Mouse (Mus musculus) forebrain, embryonic 14.5 days (tissue): ENCODE results near the gene Tmem151a. TPM values are rescaled to one million over a fixed set of nuclear protein-coding genes. Genes with fewer than 3 reads are reported as not detected.

Experiments used
- ATAC-seq: fragments of 200-750 bp; cut with Nextera tagmentation; 2 replicates; pipeline ENCODE4 v1.8.0; 2017; ENCODE audit warnings: mild to moderate bottlenecking, moderate library complexity
- DNase-seq: peaks from one replicate; pipeline ENCODE4 v3.0.0-alpha.2; 2015; ENCODE audit warnings: low spot score
- H3K27ac ChIP-seq: fragments of 300-500 bp; sonication (generic); 2 replicates; pipeline ENCODE4 v1.5.1; 2014; ENCODE audit warnings: low read depth, mild to moderate bottlenecking, control low read depth, low read length, moderate library complexity
- H3K27me3 ChIP-seq: fragments of 300-500 bp; sonication (generic); replicated peaks from 2 replicates; pipeline ENCODE4 v1.6.1; 2014; ENCODE audit warnings: low read length, control low read depth, mixed read lengths; ENCODE audit not compliant: control insufficient read depth, insufficient read depth
- H3K36me3 ChIP-seq: fragments of 300-500 bp; sonication (generic); 2 replicates; pipeline ENCODE4 v1.6.1; 2014; ENCODE audit warnings: low read length, control low read depth; ENCODE audit not compliant: control insufficient read depth, insufficient read depth
- H3K4me1 ChIP-seq: fragments of 300-500 bp; sonication (generic); 2 replicates; pipeline ENCODE4 v1.6.1; 2014; ENCODE audit warnings: antibody characterized with exemption, low read length, control low read depth; ENCODE audit not compliant: control insufficient read depth, insufficient read depth
- H3K4me2 ChIP-seq: fragments of 300-500 bp; sonication (generic); 2 replicates; pipeline ENCODE4 v1.6.1; 2014; ENCODE audit warnings: mild to moderate bottlenecking, control low read depth, low read length
- H3K4me3 ChIP-seq: fragments of 300-500 bp; sonication (generic); 2 replicates; pipeline ENCODE4 v1.5.1; 2014; ENCODE audit warnings: low read depth, low read length, control low read depth
- H3K9ac ChIP-seq: fragments of 300-500 bp; sonication (generic); 2 replicates; pipeline ENCODE4 v1.6.1; 2014; ENCODE audit warnings: mild to moderate bottlenecking, low read length, control low read depth, moderate library complexity
- H3K9me3 ChIP-seq: fragments of 300-500 bp; sonication (generic); replicated peaks from 2 replicates; pipeline ENCODE4 v1.6.1; 2016; ENCODE audit warnings: low read length, control low read depth, mixed read lengths; ENCODE audit not compliant: control insufficient read depth
- WGBS: fragments of 180-500 bp; shearing (Covaris S2); extraction: QIAGEN DNeasy Blood & Tissue Kit; methylation state at CpG from one replicate; pipeline ENCODE4 v1.1.7; 2014; 5-methylcytosine and 5-hydroxymethylcytosine counted together
- polyA plus RNA-seq: library from polyadenylated mRNA; unstranded; fragments of >200 nt; fragmentation: Nextera tagmentation; extraction: Ambion mirVana; gene quantifications from 2 replicates; pipeline ENCODE4 v1.2.1, GENCODE M21; 2014

Gene Tmem151a
- polyA plus RNA-seq: 5.4 and 7.5 TPM in 2 replicates

GRCm38 (mm10) chr19:5085145-5085863 lies at the start of gene Tmem151a:
Gene Tmem151a, minus strand, starts transcription at chr19:5085531.
- Histone ChIP-seq H3K9me3 (no peaks in the 10 kb centered on the region), H3K4me2 (peak within 1 kb of the TSS; percentile 79), H3K4me1 (peaks cover 16% of the 10 kb centered on the region), H3K9ac (peak within 1 kb of the TSS; percentile 63), H3K27me3 (peaks cover 56% of the 10 kb centered on the region), H3K27ac (no peak within 1 kb of the TSS), H3K4me3 (peak within 1 kb of the TSS; percentile 46), H3K36me3 (peaks cover 1% of the 10 kb centered on the region)
- DNase-seq: no peak
- 1% methylated on average over 66 of the region's 69 CpGs for WGBS
- ATAC-seq: no peak

- H3K4me3 ChIP-seq: no peak overlapping the region
- H3K36me3 ChIP-seq: peaks cover 23% of the 10 kb centered on the region
- H3K4me1 ChIP-seq: no peaks in the 10 kb centered on the region
- no peak overlapping the region for H3K4me2 ChIP-seq
- no peak overlapping the region for H3K27ac ChIP-seq
- ATAC-seq (no peak), DNase-seq (no peak)
- H3K9ac ChIP-seq: no peak overlapping the region
- no peaks in the 10 kb centered on the region for H3K9me3 ChIP-seq
- no peaks in the 10 kb centered on the region for H3K27me3 ChIP-seq
- WGBS: 84% methylated on average over 4 of the region's 4 CpGs
Observed at GRCm38 (mm10) chr19:5131237-5131636, 45.9 kb upstream of the Tmem151a start.

DNA sequence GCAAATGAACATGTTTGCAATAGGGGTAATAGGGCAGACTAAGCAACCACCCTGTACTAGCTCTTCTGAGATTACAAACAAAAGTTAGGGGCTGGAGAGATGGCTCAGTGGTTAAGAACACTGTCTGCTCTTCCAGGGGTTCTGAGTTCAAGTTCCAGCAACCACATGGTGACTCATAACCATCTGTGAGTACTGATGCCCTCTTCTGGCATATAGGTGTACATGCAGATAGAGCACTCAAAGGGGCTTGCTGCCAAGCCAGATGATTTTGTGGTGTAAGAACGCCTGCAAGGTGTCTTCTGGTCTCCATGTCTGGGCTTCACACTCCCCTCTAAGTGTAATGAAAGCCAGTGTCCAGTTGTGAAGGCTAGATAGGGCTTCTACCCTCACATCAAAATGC lies 44.4 kb upstream of the Tmem151a start:
- H3K27me3 ChIP-seq: no peaks in the 10 kb centered on the region
- H3K9me3 ChIP-seq: no peaks in the 10 kb centered on the region
- no peak overlapping the region for H3K4me3 ChIP-seq
- DNase-seq: peak; percentile 22
- no peak overlapping the region for H3K9ac ChIP-seq
- no peak for ATAC-seq
- WGBS: 41% methylated on average over 1 of the region's 1 CpGs
- H3K36me3 ChIP-seq: peaks cover 13% of the 10 kb centered on the region
- H3K4me1 ChIP-seq: no peaks in the 10 kb centered on the region
- H3K27ac ChIP-seq: no peak overlapping the region
- no peak overlapping the region for H3K4me2 ChIP-seq

DNA sequence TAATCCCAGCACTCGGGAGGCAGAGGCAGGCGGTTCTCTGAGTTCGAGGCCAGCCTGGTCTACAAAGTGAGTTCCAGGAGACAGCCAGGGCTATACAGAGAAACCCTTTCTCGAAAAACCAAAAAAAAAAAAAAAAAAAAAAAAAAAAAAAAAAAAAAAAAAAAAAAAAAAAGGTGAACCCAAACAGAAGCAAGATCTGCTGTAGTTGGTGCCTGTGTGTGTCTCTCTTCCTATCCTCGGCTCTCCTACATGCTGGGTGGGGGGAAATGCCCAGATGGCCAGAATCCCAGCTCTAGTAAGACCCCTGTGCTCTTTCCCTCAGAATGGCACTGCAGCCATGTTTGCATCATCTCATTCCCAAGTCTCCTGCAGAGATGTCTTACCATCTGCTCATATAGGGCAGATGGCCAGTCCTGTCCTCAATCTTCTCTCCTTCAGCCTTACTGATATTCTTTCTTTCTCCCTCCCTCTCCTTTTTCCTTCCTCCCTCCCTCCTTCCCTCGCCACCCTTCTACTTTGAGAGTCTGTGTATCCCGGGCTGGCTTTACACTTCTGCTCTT lies 38.8 kb upstream of the Tmem151a start:
- ATAC-seq: no peak
- H3K9ac ChIP-seq: no peak overlapping the region
- WGBS: 81% methylated on average over 7 of the region's 7 CpGs
- H3K4me3 ChIP-seq: no peak overlapping the region
- no peak overlapping the region for H3K4me2 ChIP-seq
- no peaks in the 10 kb centered on the region for H3K27me3 ChIP-seq
- no peaks in the 10 kb centered on the region for H3K36me3 ChIP-seq
- H3K4me1 ChIP-seq: no peaks in the 10 kb centered on the region
- H3K27ac ChIP-seq: no peak overlapping the region
- no peaks in the 10 kb centered on the region for H3K9me3 ChIP-seq
- no peak for DNase-seq

DNA sequence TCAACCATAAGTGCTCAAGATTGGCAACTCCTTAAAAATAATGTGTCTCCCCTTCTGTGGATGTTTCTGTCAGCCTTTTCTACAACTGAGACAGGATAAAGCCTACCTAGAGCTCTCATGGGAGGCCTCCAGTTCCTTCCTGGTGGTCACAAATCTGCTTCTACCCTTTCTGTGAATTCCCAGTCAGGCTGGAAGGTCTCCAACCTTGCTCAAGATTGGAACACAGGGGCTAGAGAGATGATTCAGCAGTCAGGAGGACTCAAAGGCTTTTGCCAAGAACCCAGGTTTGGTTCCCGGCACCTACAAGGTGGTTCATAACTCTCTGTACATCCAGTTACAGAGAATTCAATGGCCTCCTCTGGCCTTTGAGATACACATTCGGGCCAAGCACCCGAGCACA lies 37.9 kb upstream of the Tmem151a start:
- ATAC-seq (no peak), DNase-seq (no peak)
- Histone ChIP-seq H3K27me3 (no peaks in the 10 kb centered on the region), H3K9me3 (no peaks in the 10 kb centered on the region), H3K9ac (no peak overlapping the region), H3K36me3 (no peaks in the 10 kb centered on the region), H3K4me1 (0 out of 2 replicates have a peak, but pooled peaks cover 3% of the 10 kb centered on the region), H3K4me3 (no peak overlapping the region), H3K27ac (no peak overlapping the region), H3K4me2 (no peak overlapping the region)
- WGBS: 86% methylated on average over 3 of the region's 3 CpGs

DNA sequence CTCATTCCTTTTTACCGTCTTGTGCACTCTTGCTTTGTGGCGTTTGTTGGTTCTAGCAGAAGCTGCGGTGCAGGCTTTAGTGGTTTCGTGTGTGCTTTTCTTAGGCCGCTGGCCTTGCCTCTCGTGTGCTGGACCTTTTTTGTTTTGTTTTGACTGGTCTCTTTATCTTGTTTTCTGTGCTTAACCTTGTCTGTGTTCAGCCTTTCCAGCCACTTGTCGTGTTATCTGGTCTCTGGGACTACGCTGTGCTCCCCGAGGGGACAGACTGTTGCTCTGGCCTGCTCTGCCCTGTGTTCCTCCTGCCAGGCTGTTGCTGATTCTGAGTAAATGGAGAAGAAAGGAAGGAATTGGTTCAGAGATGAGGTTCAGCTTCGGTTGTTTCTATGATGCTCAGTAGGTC lies 37.2 kb upstream of the Tmem151a start:
- Histone ChIP-seq H3K9ac (no peak overlapping the region), H3K27ac (no peak overlapping the region), H3K4me3 (no peak overlapping the region), H3K27me3 (no peaks in the 10 kb centered on the region), H3K4me1 (0 out of 2 replicates have a peak, but pooled peaks cover 3% of the 10 kb centered on the region), H3K9me3 (no peaks in the 10 kb centered on the region), H3K36me3 (no peaks in the 10 kb centered on the region), H3K4me2 (no peak overlapping the region)
- no peak for ATAC-seq
- 77% methylated on average over 10 of the region's 10 CpGs for WGBS
- DNase-seq: no peak

GRCm38 (mm10) chr19:5118384-5118698 lies 33.0 kb upstream of the Tmem151a start, which contains the start of gene Klc2:
Gene Klc2, minus strand, starts transcription at chr19:5118560.
- H3K27ac ChIP-seq: peak within 1 kb of the TSS; percentile 90
- H3K4me3 ChIP-seq: peak within 1 kb of the TSS; percentile 88
- DNase-seq: no peak
- peaks cover 11% of the 10 kb centered on the region; the same call in 1 of the 2 replicates for H3K4me1 ChIP-seq
- H3K27me3 ChIP-seq: no peaks in the 10 kb centered on the region
- H3K4me2 ChIP-seq: peak within 1 kb of the TSS; percentile 69
- H3K9me3 ChIP-seq: no peaks in the 10 kb centered on the region
- WGBS: 1% methylated on average over 18 of the region's 18 CpGs
- peaks cover 8% of the 10 kb centered on the region for H3K36me3 ChIP-seq
- H3K9ac ChIP-seq: peak within 1 kb of the TSS; percentile 82
- ATAC-seq: no peak

- ATAC-seq: peak; percentile 95
- under 1% methylated on average over 80 of the region's 83 CpGs for WGBS
- H3K27me3 ChIP-seq: no peaks in the 10 kb centered on the region
- H3K4me2 ChIP-seq: peak overlapping the region; percentile 69
- peaks cover 11% of the 10 kb centered on the region; the same call in 1 of the 2 replicates for H3K4me1 ChIP-seq
- DNase-seq: peak; percentile 91
- peaks cover 12% of the 10 kb centered on the region for H3K36me3 ChIP-seq
- peak overlapping the region; percentile 82 for H3K9ac ChIP-seq
- no peaks in the 10 kb centered on the region for H3K9me3 ChIP-seq
- peak overlapping the region; percentile 90 for H3K27ac ChIP-seq
- peak overlapping the region; percentile 88 for H3K4me3 ChIP-seq
Observed at GRCm38 (mm10) chr19:5117494-5118383, 32.4 kb upstream of the Tmem151a start.
